In genomic region chr5:149135455-149136354, GRCm38 (mm10) we compare ENCODE assay signal across 16 mouse cellular contexts. TPM values are rescaled to one million over a fixed set of nuclear protein-coding genes. Genes with fewer than 3 reads are reported as not detected.
DNase-seq lines count a peak whose midpoint lies in the region; ATAC-seq and TF ChIP-seq lines count a peak whose summit lies in the region.
"Had no signal": no experiment of that assay in that cellular context is flagged by ENCODE, and none has a peak within 500 bp of the region (broad histone marks: within the 10 kb centered on the region; RNA-seq: fewer than 3 reads in every experiment).

No protein-coding gene starts in this region.

- no peak for TF ChIP-seq EP300 in heart, postnatal 0 days (IDR thresholded peaks at IDR 0.05; ENCODE audit: low read depth)

- no peaks in the 10 kb centered on the region for H3K36me3 ChIP-seq in heart, postnatal 0 days (replicated peaks; ENCODE audit: control insufficient read depth, insufficient read depth, low read length)
- H3K36me3 ChIP-seq in liver, embryonic 11.5 days (ENCODE audit: control insufficient read depth, insufficient read depth, low read length): no peaks in the 10 kb centered on the region
- no peaks in the 10 kb centered on the region for H3K36me3 ChIP-seq in forebrain, embryonic 11.5 days (ENCODE audit: control insufficient read depth, insufficient read depth, low read length)
- H3K36me3 ChIP-seq: embryonic facial prominence, embryonic 15.5 days; forebrain, embryonic 15.5 days; hindbrain, embryonic 12.5 days; kidney, embryonic 15.5 days; limb, embryonic 12.5 days had no signal

- H3K9ac ChIP-seq in heart, postnatal 0 days (replicated peaks; ENCODE audit: low read depth, low read length): no peak overlapping the region
- peak overlapping the region; percentile 16; the same call in 1 of the 2 replicates for H3K9ac ChIP-seq in liver, embryonic 11.5 days (ENCODE audit: low read depth, low read length)
- no peak overlapping the region for H3K9ac ChIP-seq in forebrain, embryonic 11.5 days (ENCODE audit: low read length)
- H3K9ac ChIP-seq: embryonic facial prominence, embryonic 15.5 days; forebrain, embryonic 15.5 days; hindbrain, embryonic 12.5 days; kidney, embryonic 15.5 days; limb, embryonic 12.5 days had no signal

- no peak for DNase-seq in heart, postnatal 0 days (ENCODE audit: low spot score)
- no peak for DNase-seq in heart, adult 8-10 months (ENCODE audit: low spot score)
- no peak for DNase-seq in liver, embryonic 11.5 days (ENCODE audit: low spot score)
- DNase-seq in thymus, postnatal 36 days: peak; percentile 30 to 36
- DNase-seq in forebrain, embryonic 11.5 days (ENCODE audit: low spot score): no peak
- no peak for DNase-seq in cerebellum, postnatal 10 days
- DNase-seq: cerebellum, adult 8-10 months had no signal

- WGBS in heart, postnatal 0 days: 85% methylated on average over 10 of the region's 10 CpGs
- 72% methylated on average over 10 of the region's 10 CpGs for WGBS in liver, embryonic 11.5 days
- 84% methylated on average over 10 of the region's 10 CpGs for WGBS in forebrain, embryonic 11.5 days

- peak overlapping the region; percentile 46; the same call in 1 of the 2 replicates for H3K27ac ChIP-seq in heart, postnatal 0 days (ENCODE audit: low read depth)
- H3K27ac ChIP-seq in bone marrow macrophage, adult 2 months (ENCODE audit: insufficient read depth, low read depth, low read length): peak overlapping the region; percentile 37; the same call in 1 of the 2 replicates
- H3K27ac ChIP-seq in liver, embryonic 11.5 days (ENCODE audit: low read depth, low read length): no peak overlapping the region
- no peak overlapping the region for H3K27ac ChIP-seq in forebrain, embryonic 11.5 days (ENCODE audit: low read depth, low read length)
- H3K27ac ChIP-seq: embryonic facial prominence, embryonic 15.5 days; forebrain, embryonic 15.5 days; hindbrain, embryonic 12.5 days; kidney, embryonic 15.5 days; layer of hippocampus, adult 2 months; limb, embryonic 12.5 days had no signal

- no peak for ATAC-seq in heart, postnatal 0 days (ENCODE audit: insufficient read depth, low read depth)
- no peak for ATAC-seq in liver, embryonic 11.5 days (replicated peaks; ENCODE audit: low FRiP score)
- ATAC-seq in forebrain, embryonic 11.5 days (replicated peaks; ENCODE audit: low FRiP score): no peak
- ATAC-seq: CD4-positive, CD25-positive, alpha-beta regulatory T cell, adult 4 months; forebrain, embryonic 15.5 days; lung, postnatal 0 days had no signal

- H3K4me3 ChIP-seq in heart, postnatal 0 days (ENCODE audit: low read depth, low read length): no peak overlapping the region
- H3K4me3 ChIP-seq in bone marrow macrophage, adult 2 months (ENCODE audit: insufficient read depth, low read length): no peak overlapping the region
- H3K4me3 ChIP-seq in liver, embryonic 11.5 days (ENCODE audit: low read depth, low read length): no peak overlapping the region
- no peak overlapping the region for H3K4me3 ChIP-seq in forebrain, embryonic 11.5 days (ENCODE audit: low read depth, low read length)
- H3K4me3 ChIP-seq: embryonic facial prominence, embryonic 15.5 days; forebrain, embryonic 15.5 days; hindbrain, embryonic 12.5 days; kidney, embryonic 15.5 days; layer of hippocampus, adult 2 months; limb, embryonic 12.5 days had no signal

- no peaks in the 10 kb centered on the region for H3K27me3 ChIP-seq in heart, postnatal 0 days (ENCODE audit: control insufficient read depth, insufficient read depth, low read length)
- H3K27me3 ChIP-seq in liver, embryonic 11.5 days (replicated peaks; ENCODE audit: control insufficient read depth, insufficient read depth, low read length): no peaks in the 10 kb centered on the region
- no peaks in the 10 kb centered on the region for H3K27me3 ChIP-seq in forebrain, embryonic 11.5 days (ENCODE audit: control insufficient read depth, insufficient read depth, low read length)
- H3K27me3 ChIP-seq: embryonic facial prominence, embryonic 15.5 days; forebrain, embryonic 15.5 days; hindbrain, embryonic 12.5 days; kidney, embryonic 15.5 days; limb, embryonic 12.5 days had no signal

- H3K9me3 ChIP-seq in heart, postnatal 0 days (replicated peaks; ENCODE audit: control insufficient read depth, low read length): no peaks in the 10 kb centered on the region
- no peaks in the 10 kb centered on the region for H3K9me3 ChIP-seq in liver, embryonic 11.5 days (ENCODE audit: control insufficient read depth, low read length)
- no peaks in the 10 kb centered on the region for H3K9me3 ChIP-seq in forebrain, embryonic 11.5 days (ENCODE audit: control insufficient read depth, low read length)
- H3K9me3 ChIP-seq: embryonic facial prominence, embryonic 15.5 days; forebrain, embryonic 15.5 days; hindbrain, embryonic 12.5 days; kidney, embryonic 15.5 days; limb, embryonic 12.5 days had no signal

- TF ChIP-seq POLR2A in bone marrow macrophage, adult 2 months (IDR thresholded peaks at IDR 0.05; ENCODE audit: borderline replicate concordance, low read depth, low read length): no peak

- no peak for TF ChIP-seq CTCF in heart, postnatal 0 days (IDR thresholded peaks at IDR 0.05; ENCODE audit: low read depth)
- TF ChIP-seq CTCF in bone marrow macrophage, adult 2 months (IDR thresholded peaks at IDR 0.05; ENCODE audit: low read depth, low read length): no peak

- H3K4me2 ChIP-seq in heart, postnatal 0 days (ENCODE audit: low read depth, low read length): peak overlapping the region; percentile 10; the same call in 1 of the 2 replicates
- H3K4me2 ChIP-seq in liver, embryonic 11.5 days: peak overlapping the region; percentile 34; the same call in 1 of the 2 replicates
- H3K4me2 ChIP-seq in forebrain, embryonic 11.5 days (ENCODE audit: low read depth, low read length, severe bottlenecking): no peak overlapping the region
- H3K4me2 ChIP-seq: embryonic facial prominence, embryonic 15.5 days; forebrain, embryonic 15.5 days; hindbrain, embryonic 12.5 days; kidney, embryonic 15.5 days; limb, embryonic 12.5 days had no signal

- peaks cover 6% of the 10 kb centered on the region; the same call in 1 of the 2 replicates for H3K4me1 ChIP-seq in heart, postnatal 0 days (ENCODE audit: control insufficient read depth, insufficient read depth)
- peaks cover 19% of the 10 kb centered on the region for H3K4me1 ChIP-seq in bone marrow macrophage, adult 2 months (ENCODE audit: control insufficient read depth, insufficient read depth, low read length)
- H3K4me1 ChIP-seq in liver, embryonic 11.5 days (replicated peaks; ENCODE audit: control insufficient read depth, insufficient read depth, low read length): peaks cover 13% of the 10 kb centered on the region
- H3K4me1 ChIP-seq in forebrain, embryonic 11.5 days (replicated peaks; ENCODE audit: control insufficient read depth, insufficient read depth, low read length): no peaks in the 10 kb centered on the region
- H3K4me1 ChIP-seq: embryonic facial prominence, embryonic 15.5 days; forebrain, embryonic 15.5 days; hindbrain, embryonic 12.5 days had no signal

RNA-seq across cellular contexts. Expression of gene Uspl1, which starts 48.4 kb away (rescaled TPM):
- 18.9 and 23.6 TPM in 2 replicates for total RNA-seq in heart, postnatal 0 days (2014; rRNA removed; ENCODE audit: low replicate concordance)
- polyA plus RNA-seq in heart, postnatal 0 days (2015; fragmentation: Nextera tagmentation; extraction: Ambion mirVana): 17.6 and 17.8 TPM in 2 replicates
- 10 to 100 TPM; 18.6 to 24.4 (median 21.0) TPM for total RNA-seq in heart, adult 8-10 months (2022)
- 14.8 and 15.4 TPM in 2 replicates for polyA plus RNA-seq in bone marrow macrophage, adult 2 months (2012; ENCODE audit: insufficient read depth, insufficient read length, missing spikeins)
- polyA plus RNA-seq in liver, embryonic 11.5 days (2014; fragmentation: Nextera tagmentation; extraction: Ambion mirVana): 53.2 and 62.3 TPM in 2 replicates
- 71.2 and 74.9 TPM in 2 replicates for polyA plus RNA-seq in forebrain, embryonic 11.5 days (2014; fragmentation: Nextera tagmentation; extraction: Ambion mirVana)

RNA-seq across cellular contexts. Expression of gene Hmgb1, which starts 48.6 kb away (rescaled TPM):
- total RNA-seq in heart, postnatal 0 days (2014; rRNA removed; ENCODE audit: low replicate concordance): 107 and 193 TPM in 2 replicates
- polyA plus RNA-seq in heart, postnatal 0 days (2015; fragmentation: Nextera tagmentation; extraction: Ambion mirVana): 495 and 540 TPM in 2 replicates
- total RNA-seq in heart, adult 8-10 months (2022): 10 to 100 TPM; 77.8 to 97.3 (median 89.0) TPM
- polyA plus RNA-seq in bone marrow macrophage, adult 2 months (2012; ENCODE audit: insufficient read depth, insufficient read length, missing spikeins): 89.1 and 109 TPM in 2 replicates
- 1,278 and 1,318 TPM in 2 replicates for polyA plus RNA-seq in liver, embryonic 11.5 days (2014; fragmentation: Nextera tagmentation; extraction: Ambion mirVana)
- 1,921 and 2,020 TPM in 2 replicates for polyA plus RNA-seq in forebrain, embryonic 11.5 days (2014; fragmentation: Nextera tagmentation; extraction: Ambion mirVana)

Comparison
In these comparisons a context has a peak if more than half of its experiments do, and no peak if none do; other contexts are left out.
1. DNase-seq: peak in thymus, postnatal 36 days (2 of 2); none in heart, postnatal 0 days (single experiment), heart, adult 8-10 months (single experiment), liver, embryonic 11.5 days (single experiment), forebrain, embryonic 11.5 days (single experiment) and cerebellum, postnatal 10 days (0 of 2).
2. H3K27ac ChIP-seq: peak in heart, postnatal 0 days (single experiment) and bone marrow macrophage, adult 2 months (single experiment); none in liver, embryonic 11.5 days (single experiment) and forebrain, embryonic 11.5 days (single experiment).